Mouse (Mus musculus) lung, postnatal 4 days (tissue): ENCODE measurements around the gene Zfp62.

ENCODE experiments used
- DNase-seq, 2 experiments: peaks; one replicate each; pipeline ENCODE4 v3.0.0; 2021

Gene Zfp62

DNA sequence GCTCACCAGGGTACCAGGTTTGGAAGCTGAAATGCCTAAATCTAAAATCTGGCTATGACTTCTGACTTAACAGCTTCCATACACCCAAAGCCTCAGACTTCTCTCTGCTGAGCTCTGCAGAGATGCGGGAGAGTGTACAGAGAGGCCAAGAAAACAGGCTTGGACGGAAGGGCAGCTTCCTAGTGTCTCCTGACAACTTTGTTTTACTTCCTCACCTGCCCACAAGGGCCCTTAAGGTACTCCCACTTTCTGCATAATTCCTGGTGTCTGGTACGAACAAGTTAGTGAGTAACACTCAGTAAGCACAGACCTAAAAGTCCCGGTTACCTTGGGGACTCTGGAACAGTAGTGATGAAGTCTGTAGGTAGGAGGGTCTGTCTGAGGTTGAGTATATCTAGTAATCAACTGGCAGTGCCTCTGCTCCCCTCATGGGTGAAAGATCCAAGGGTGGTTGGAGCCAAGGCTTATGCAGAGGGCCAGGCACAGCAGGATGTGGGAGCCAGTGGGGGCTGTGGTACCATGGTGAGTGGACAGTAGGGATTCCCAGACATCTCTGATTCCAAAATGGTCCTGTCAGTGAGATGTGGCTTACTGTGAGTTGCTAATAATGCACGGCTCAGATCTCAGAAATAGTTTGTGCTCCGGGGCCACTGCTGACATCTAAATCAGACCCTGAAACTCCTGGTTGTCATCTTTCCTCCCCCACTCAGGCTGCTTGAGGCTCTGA lies 46.0 kb downstream of the Zfp62 start:
- no peak for DNase-seq

DNA sequence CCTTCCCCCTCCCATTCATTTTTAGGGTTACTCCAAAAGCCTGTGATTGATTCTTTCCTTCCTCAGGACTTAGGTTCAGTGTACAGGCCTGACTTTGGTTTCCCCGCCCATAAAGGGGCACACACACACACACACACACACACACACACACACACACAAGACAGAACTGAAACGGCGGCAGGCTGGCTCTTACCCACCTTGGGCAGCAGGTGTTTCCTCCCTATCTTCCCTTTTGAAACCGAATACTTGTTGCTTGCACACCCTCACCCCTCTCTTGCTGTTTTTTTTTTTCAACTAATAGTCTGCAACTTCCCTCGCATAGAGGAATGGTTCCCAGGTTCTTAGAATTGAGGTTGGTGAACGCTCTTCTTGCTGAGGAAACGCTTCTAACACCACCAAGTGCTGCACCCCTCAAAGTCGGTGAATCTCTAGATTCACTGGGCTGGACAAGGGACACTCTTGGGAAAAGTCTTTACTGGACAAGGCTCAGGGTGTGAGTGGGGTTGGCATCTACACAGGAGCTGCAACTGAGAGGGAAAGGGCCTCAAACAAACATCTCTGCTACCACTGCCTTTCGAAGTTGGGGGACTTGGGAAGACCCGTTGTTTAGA lies 46.8 kb downstream of the Zfp62 start:
- peak; percentile 43 to 55 for DNase-seq

DNA sequence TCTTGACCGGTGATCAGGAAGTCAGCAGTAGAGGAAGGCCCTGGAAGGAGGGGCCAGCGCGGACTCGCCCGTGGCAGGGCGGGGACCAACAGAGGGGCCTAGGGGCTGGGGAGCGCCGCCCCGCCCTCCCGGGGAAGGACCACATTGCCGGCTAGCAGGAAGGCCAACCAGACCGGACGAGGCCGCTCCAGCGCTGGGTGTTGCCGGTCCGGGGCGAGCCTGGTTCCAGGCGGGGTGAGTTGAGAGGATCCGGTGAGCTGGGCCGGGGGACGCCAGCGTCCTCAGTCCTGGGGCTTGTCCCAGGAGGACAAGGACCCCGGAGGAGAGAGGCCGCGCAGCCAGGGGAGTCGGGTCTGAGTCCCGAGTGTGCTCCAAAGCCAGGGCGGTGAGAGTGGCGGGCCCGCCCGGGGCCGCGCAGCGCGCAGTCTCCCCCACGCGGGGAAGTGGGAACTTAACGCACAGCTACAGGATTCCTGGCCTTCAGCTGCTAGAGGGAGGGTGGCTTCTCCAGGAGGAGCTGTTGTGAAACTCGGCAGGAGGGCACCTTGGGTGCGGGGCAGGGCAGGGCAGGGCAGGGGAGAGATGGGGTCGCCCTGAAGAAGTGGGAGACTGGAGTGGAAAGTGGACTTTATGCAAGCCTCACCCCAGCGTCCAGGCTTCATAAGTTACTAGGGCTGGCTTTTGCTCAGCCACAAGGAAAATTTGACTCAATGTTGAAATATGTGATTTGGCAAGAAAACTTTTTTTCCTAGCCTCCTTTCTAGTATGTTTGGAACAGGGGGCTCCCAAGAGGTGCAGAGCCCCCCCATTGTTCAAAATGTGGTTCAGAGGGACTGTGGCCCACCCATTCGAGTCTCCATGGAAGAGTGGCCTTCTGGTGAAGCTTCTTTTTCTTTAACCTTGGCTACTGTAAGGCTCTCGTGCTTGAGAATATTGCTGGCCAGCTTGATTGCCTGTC lies 47.6 kb downstream of the Zfp62 start:
- peak; percentile 94 to 97 for DNase-seq

DNA sequence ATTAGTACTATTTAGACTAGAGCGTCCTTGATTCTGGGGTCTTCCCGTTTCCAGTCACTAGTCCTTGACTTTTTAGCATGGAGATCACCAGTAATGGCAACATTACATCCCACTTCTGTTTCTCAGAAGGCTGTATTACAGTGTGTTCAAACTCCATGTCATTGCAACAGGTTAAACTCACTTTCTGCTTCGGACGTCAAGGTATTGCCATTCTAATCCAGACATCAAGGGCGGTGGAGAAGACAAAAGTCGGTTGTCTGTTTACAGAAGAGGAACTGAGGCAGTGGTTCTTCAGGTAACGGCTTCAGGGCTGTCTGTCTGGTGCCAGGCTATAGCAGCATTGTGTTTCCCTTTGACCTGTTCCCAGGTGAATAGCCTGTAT lies 48.3 kb downstream of the Zfp62 start:
- peak in 1 of 2 experiments; percentile 4 for DNase-seq

DNA sequence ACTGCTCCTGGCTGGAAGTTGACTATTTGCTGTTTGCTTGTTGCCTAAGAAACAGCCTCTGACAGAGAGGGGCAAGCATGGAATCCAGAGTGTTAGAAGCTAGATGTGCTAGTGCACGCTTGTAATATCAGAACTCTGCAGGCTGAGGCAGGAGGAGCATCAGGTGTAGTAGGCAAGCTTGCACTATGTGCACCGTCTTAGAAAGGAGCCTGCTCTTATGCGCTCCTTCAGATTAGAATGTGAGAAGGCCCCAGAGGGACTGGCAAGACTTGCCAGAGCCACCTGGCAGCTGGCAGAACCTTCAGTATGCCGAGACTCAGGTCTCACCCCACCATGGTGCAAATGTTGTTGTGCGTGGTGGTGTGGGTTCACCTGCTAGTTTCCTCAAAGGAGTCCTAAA lies 49.0 kb downstream of the Zfp62 start:
- DNase-seq = peak in 1 of 2 experiments; percentile 3

DNA sequence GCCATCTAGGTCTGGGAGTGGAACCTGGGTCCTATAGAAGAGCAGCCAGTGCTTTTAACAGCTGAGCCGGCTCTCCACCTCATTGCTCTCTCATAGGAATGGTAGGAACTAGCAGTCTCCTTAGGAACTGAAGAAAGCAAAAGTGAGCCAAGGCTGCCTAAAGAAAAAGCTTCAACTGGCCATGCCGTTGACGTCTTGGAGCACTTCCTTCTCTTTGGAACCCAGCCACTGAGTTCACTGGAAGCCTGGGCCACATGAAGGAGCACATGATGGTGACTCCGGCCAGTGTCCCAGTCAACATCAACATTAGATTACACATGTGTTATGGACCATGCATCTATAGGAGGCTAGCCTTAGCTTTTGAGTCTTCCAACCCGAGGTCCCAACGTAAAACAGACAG lies 49.9 kb downstream of the Zfp62 start:
- DNase-seq = peak in 1 of 2 experiments; percentile 28

DNA sequence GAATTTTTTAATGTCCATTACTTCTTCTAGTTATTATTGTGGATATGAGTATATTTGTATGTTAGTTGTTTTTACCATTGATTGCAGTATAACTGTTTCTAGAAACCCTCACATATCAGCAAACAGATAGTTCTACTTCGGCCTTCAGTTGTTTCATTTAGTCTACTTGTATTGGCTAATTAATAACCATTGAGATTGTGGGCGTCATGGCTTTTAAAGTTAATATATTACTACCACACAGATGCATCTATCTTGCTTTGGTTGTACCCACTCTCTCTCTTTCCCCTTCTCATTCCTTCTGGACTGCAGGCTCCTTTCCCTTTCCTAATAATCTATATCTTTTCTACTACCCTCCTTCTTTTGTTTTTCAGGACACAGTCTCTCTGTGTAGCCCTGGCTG lies 56.2 kb downstream of the Zfp62 start:
- no peak for DNase-seq

DNA sequence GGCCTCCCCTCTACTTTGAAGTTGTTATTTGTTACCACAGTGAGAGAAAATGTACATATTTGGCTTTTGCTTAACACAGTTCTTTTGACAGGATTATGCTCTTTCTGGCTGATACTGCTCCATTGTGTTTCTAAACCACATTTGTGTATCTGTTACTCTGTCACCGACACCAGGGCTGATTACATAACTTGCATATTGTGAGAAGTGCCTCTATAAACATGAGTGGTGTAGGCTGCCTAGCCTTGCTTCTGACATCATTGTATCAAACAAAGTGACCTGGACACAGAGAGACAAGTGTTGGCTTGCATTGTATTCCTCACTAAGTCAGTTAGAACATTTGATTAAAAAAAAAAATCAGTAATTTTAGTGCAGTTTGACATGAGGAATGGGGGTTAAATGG lies 56.7 kb downstream of the Zfp62 start:
- DNase-seq = no peak

DNA sequence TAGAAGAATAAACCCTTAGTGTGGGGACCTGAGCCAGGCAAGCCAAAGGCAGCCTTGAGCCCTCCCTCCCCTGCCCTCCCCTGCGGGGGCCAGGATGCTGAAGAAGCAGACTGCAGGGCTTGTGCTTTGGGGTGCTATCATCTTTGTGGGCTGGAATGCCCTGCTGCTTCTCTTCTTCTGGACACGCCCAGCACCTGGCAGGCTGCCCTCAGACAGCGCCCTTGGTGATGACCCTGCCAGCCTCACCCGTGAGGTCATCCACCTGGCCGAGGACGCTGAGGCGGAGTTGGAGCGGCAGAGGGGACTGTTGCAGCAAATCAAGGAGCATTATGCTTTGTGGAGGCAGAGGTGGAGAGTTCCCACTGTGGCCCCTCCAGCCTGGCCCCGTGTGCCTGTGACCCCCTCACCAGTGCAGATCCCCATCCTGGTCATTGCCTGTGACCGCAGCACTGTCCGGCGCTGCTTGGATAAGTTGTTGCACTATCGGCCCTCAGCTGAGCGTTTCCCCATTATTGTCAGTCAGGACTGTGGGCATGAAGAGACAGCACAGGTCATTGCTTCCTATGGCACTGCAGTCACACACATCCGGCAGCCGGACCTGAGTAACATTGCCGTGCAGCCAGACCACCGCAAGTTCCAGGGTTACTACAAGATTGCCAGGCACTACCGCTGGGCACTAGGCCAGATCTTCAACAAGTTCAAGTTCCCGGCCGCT lies 57.7 kb downstream of the Zfp62 start:
- peak in 1 of 2 experiments; percentile 46 for DNase-seq

DNA sequence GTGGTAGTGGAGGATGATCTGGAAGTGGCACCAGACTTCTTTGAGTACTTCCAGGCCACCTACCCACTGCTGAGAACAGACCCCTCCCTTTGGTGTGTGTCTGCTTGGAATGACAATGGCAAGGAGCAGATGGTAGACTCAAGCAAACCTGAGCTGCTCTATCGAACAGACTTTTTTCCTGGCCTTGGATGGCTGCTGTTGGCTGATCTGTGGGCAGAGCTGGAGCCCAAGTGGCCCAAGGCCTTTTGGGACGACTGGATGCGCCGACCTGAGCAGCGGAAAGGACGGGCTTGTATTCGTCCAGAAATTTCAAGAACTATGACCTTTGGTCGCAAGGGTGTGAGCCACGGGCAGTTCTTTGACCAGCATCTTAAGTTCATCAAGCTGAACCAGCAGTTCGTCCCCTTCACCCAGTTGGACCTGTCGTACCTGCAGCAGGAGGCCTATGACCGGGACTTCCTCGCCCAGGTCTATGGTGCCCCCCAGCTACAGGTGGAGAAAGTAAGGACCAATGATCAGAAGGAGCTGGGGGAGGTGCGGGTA lies 58.3 kb downstream of the Zfp62 start:
- no peak for DNase-seq

DNA sequence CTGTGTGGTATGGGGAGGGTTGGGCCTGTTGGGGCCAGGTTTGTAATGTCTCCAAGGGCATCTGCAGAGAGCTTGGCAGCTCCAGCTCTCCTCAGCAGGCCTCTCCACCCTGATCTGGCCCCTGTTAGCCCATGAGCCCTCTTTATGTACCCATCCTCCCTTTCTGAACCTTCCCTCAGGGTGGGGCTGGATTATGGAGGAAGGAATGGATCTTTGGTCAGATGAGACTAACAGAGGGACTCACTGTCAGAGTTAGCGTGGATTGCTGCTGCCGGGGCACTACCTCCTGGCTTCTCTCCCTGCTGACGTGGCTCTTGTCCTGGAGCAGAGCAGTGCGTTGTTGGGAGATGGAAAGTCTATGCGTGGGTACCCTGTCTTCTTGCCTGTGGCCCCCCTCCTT lies 59.2 kb downstream of the Zfp62 start:
- DNase-seq = no peak

DNA sequence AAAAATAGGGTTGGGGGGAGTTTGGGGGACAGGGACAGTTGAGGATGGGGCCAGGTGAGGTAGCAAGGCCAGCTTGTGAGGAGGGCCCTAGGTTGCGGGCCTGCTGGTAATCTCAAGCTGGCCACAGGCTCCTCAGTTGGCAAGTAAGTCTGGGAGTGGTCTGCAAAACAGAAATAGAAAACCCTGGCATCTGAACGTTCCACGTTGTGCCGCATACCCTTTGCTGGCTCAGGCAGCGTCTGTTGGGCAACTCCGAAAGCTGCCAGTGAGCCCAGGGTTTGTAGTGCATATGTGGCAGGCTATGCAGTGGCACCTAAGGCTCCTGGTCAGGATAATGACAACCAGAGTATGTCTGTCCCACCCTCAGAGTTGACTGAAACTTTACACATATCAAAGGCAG lies 60.1 kb downstream of the Zfp62 start:
- DNase-seq = no peak

DNA sequence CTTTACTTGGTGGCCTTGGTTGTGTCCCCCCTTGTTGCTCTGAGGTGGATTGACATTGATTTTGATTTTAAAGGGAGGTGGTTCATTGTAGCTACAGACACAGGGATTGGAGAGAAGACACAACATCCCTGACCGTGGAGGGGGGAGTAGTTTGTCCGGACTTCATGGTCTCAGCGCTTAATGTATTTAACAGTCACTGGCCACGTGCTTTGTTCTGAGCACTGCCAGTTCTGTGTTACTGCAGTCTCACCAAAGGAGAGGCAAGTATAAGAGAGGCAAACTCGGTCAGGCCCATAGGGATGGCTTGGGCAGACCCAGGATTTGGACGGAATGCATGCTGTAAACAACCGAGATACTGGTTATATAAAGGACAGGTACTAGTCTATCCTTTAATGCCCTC lies 61.0 kb downstream of the Zfp62 start:
- no peak for DNase-seq

DNA sequence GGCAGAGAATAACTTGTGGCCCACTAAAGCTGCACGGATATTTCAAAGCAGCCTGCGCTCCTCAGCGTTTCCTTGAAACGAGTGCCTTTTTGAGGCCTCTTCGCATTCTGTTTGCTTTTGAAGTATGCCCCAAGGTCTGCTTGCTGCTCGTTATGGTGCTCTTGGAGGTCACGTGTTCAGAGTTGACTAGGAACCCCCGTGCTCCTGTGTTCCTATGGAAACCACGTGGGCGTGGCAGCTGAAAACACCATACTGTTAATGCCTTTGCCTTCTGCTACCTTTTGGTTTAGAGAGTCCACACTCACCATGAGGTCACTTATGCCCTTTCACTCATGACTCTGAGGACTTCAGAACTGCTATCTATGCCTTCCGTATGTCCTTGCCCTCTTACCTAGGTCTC lies 61.5 kb downstream of the Zfp62 start:
- no peak for DNase-seq

DNA sequence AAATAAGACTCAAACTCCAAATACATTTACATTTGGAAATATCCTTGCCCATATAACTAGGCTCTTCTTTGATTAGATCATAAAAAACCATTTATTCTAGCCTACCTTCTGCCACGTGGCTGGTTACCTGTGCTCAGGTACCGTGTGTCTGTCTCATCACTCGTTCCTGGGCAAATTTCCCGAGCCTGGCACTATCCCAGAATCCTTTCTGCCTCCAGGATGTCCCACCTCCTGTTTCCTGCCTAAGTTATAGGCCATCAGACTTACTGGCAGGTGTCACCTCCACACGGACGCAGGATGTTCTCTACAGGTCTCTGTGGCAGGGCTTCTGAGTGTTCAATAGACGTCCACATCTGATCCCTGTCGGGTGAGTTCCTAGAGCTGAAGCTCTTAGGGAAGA lies 62.0 kb downstream of the Zfp62 start:
- DNase-seq = no peak

DNA sequence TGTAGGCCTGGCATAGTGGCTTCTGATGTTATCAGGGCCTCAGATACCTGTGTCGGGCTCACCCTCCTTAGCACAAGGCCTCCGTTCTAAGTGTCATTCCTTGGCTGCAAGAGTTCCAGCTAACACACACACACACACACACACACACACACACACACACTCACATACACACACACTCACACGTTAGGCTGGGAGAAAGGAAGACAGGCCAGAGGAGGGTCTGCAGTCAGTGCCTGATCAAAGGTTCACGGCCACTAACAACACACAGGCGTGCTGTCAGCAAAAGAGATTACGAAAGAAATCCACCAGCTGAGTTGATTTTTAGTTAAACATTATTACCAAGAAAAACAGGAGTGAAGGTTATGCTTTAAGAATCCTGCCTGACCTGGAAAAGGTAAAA lies 63.6 kb downstream of the Zfp62 start:
- no peak for DNase-seq

DNA sequence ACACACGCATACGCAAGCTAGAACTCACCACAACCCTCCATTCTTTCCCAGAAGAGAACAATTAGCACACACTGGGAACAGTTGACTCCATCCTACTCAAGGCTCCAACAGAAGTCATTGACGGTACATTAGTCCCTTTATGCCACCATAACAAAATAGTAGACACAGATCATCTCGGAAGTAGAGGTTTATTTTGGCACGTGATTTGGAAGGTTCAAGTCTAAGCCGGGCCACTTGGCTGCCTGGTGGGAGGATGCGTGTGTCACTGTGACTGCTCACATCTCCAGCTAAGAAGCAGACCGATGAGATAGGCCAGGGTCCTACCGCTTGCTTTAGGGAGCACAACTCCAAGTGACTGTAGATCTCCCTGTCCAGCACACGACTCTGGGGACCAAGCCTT lies 64.2 kb downstream of the Zfp62 start:
- DNase-seq = no peak

DNA sequence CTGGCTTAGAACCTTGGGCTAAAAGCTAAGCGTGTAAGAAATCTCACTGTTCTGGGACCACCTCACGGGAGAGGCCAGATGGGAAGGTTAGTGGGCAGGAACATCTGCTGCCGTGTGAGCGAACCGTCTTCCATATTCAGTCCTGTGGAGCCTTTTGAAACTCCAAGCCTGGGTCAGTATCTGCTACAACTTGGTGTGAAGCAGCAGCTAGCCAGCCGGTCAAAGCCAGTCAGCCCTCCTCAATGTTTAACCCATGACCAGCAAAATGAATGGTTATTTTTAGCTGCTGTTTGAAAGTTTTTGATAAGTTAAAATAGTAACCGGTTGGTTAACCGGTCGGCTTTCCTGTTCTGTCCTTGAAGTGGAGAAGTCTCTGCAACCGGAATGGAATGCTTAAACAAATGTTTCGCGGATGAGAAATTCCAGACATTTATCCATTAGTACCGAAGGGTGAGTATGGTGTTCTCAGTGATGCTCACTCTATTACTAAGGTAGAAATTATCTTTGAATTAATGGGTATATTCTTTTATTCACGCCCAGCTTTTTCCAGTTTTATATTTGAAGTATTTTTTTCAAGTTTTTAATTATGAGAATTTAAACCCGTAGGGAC lies 65.0 kb downstream of the Zfp62 start:
- no peak for DNase-seq
